Mouse (Mus musculus) megakaryocyte progenitor cell, adult 5-6 weeks (primary cell): ENCODE data around the gene Nudt3. TPM values are rescaled to one million over a fixed set of nuclear protein-coding genes. Genes with fewer than 3 reads are reported as not detected.
"Not testable (repeated sequence)": the region's sequence is repeated elsewhere in the genome, so short reads cannot be mapped to it uniquely, and the experiment has no call there.

Experiments
- ATAC-seq: replicated peaks from 2 replicates; pipeline ENCODE4 v1.8.0; 2016; ENCODE audit warnings: mild to moderate bottlenecking, moderate TSS enrichment, inconsistent platforms; ENCODE audit not compliant: poor library complexity
- total RNA-seq, 2 experiments: library from RNA; stranded (forward) in 1 of 2; stranded (reverse) in 1 of 2; fragments of 157-497, 149-512 nt in 1 of 2; fragments of 200-1000 nt in 1 of 2; gene quantifications; 2 replicates each; pipeline versions ENCODE4 v1.2.3 to v1.2.4; 2015 to 2017

The Nudt3 gene
- total RNA-seq, 2 experiments from 2014 or later: 70.9 to 171 TPM

DNA sequence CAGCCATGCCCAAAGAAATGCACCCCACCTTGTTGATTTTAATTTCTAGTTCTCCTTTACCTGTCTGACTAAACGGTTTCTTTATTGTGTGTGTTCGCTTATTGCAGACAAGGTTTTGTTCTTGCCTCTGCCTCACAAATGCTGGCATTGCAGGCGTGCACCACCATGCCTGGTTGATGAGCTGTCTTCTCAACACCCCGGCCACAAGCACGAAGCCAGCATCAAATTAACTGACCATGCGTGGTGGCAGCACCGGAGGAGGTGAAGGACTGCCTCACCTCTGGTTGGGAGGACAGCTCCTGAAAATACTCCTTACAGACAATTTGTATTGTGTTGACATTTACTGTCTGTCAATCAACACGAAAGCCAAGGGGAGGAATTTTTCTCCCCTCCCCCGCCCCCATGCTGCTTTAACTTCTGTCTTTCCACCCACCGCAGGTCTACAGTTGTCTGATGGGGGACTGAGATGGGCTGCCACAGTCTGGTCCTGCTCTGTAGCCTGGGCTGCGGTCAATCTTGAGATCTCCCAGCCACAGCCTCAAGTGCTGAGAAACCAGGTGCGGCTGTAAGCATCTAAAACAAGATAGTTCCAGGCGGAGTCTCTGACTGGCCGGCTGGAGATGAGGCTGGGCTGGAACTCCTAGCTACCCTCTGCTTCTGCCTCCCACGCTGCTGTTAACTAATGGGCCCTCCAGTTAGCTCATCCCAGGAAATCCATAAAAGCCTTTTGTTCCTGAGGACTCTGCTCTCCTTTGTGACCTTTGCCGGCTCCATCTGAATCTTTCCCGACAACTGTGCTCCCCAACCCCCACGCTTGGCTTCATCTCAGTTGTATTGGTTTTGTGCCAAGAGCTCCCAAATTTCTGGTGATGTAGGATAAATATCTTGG lies 13.1 kb upstream of the Nudt3 start, which contains the start of gene Rps10:
Gene Rps10 (minus strand): TSS at position 538 of the 889 bp plus-strand sequence.
- no peak for ATAC-seq

DNA sequence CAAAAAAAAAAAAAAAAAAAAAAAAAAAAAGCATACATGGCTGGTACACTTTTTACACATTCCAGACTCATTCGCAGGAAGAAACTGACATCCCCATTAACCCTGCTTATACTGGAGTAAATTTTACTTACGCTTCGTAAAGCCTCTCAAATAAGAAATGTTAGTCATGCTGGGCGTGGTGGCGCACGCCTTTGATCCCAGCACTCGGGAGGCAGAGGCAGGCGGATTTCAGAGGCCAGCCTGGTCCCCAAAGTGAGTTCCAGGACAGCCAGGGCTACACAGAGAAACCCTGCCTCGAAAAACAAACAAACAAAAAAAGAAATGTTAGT lies 12.2 kb upstream of the Nudt3 start:
- not testable (repeated sequence) for ATAC-seq

DNA sequence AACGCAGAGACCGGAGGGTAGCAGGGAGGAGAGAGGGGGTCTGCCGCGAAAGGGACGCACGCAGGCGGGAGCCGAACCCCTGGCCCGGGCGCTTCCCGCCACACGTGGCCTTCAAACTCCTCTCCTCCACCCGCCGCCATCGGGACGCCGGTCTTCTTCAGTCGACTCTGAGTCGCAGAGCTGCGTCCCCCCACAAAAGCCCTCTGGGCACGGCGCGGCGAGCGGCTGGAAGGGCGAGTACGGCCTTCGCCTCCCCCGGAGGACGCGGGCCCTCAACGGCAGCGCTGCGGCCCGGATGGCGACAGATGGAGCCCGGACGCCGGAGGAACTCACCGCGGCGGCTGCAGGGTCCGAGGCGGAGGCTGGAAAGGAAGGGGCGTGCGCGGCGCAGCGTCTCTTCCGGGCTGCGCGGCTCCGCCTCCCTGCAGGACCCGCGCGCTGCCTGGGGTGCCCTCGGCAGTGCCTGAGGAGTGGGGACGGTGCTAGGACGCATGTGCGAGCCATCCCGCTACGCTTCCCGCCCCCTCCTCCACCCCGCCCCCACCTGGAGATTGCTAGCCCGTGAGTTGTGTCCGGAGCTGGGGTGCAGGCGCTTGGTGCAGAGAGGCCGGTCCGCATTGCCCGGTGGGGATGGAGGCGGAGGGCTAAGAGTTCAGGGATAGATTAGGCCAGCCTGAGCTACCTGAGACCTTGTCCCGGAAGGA lies 11.7 kb upstream of the Nudt3 start, which contains the start of gene RPS10-NUDT3:
Gene RPS10-NUDT3 (minus strand): TSS at position 352 of the 704 bp plus-strand sequence.
- ATAC-seq: peak; percentile 93

DNA sequence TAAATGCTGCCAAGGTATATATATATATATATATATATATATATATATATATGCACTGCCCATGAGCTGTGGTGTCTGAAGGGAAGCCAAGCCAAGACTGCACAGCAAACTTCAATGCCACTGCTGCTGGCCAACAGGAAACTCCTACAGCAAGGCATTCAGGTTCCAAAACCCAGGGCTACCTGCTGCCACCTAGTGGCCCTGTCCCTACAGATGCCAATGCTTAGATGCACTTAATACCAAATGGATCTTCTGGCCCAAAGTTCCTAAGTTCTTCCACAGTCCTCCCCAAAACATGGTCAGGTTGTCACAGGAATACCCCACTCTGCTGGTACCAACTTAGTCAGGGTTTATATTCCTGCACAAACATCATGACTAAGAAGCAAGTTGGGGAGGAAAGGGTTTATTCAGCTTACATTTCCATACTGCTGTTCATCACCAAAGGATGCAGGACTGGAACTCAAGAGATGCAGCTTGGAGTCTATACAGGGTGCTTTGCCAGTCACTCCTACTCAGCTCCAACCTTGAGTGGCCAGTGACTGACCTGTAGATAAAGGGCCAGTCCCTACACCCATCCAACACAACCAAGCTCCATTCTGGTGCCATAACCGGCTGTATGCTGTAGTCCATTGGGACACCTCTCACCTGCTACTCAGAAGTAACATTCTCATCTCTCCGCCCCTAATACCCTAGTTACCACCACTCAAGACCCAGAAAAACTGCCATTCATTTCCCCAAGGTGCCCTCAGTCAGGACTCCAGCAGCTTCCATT lies 6.1 kb upstream of the Nudt3 start:
- peak; percentile 81 for ATAC-seq

- ATAC-seq: no peak
These were observed 5.1 kb upstream of the Nudt3 start for GRCm38 (mm10) chr17:27628376-27628775.

- 0 out of 2 replicates have a peak, but pooled peaks have one; percentile 30 for ATAC-seq
These were observed 4.2 kb upstream of the Nudt3 start for GRCm38 (mm10) chr17:27627451-27627850.

DNA sequence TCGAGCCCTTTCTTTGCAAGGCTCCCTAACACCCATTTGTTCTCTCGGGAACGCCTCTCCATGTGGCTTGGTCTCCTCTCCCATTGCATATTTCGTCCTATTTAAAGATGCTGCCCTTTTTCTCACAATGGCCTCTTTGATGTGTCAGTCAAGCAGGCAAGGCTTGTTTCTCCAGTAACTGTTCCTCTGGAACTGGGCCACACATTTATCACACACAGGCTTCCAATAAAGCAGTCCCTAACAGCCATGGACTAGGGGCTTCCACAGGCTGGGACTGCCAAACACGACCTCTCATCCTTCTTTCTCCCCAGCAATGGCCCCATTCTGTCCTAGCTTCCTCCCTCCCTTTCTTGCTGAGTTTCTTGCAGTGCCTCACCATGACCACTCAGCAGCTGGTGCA lies 3.4 kb upstream of the Nudt3 start:
- no peak for ATAC-seq

DNA sequence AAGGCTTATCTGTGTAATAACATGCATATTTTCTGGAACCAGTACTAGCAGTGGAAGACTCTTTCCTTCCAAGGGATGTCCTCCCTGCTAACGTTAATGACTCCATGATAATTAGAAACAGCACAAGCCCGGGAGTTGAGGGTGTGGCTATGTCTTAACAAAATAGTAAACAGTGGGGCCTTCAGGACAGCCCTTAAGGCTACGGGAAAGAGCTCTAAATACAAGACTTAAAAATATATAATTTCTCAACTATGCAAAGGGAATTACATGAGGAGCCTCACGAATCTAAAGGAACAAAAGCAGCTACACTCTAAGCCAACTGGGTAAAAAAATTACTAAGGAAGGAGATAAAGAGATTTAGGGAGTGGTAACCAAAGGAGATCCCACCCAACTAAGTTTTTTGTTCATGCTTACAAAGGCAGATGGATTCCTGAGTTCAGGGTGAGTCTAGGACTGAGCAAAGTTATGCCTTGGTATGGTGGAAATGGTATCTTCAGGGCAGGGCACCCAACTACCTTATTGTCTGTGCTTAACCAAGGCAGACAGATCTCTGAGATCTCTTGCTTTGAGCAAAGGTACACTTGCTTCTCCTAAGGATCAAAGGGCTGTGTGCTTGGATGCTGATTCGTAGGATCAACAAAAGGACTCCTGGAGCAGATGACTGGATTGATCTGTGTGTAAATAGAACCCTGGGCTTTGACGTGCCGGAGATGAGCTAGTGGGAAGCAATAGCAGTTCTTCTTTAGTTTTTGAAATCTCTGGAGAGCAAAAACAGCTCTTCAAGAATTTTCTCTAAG lies 2.4 kb upstream of the Nudt3 start:
- no peak for ATAC-seq

- ATAC-seq: peak; percentile 44
These were observed 510 bp downstream of the Nudt3 start for GRCm38 (mm10) chr17:27622611-27623359.

- peak; percentile 56 for ATAC-seq
These were observed 1.4 kb downstream of the Nudt3 start for GRCm38 (mm10) chr17:27621705-27622531.

GRCm38 (mm10) chr17:27621161-27621560 lies 2.1 kb downstream of the Nudt3 start:
- ATAC-seq: no peak

DNA sequence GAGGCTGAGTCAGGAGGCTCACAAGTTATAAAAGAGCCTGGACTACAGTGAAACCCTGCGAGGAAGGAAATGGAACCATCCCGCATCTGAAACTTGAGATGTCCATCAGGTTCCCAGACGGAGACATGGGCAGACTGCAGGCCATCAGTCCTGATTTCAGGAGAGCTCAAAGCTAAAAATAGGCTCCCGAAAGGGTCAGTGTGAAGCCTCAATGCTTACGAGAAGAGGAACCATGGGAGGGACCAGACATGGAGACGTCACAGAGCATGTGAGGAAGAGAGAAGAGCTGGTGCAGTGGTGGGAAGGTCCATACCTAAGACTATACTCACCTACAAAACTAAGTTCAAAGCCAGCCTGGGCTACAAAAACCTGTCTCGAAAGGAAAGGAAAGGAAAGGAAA lies 7.9 kb downstream of the Nudt3 start:
- no peak for ATAC-seq

DNA sequence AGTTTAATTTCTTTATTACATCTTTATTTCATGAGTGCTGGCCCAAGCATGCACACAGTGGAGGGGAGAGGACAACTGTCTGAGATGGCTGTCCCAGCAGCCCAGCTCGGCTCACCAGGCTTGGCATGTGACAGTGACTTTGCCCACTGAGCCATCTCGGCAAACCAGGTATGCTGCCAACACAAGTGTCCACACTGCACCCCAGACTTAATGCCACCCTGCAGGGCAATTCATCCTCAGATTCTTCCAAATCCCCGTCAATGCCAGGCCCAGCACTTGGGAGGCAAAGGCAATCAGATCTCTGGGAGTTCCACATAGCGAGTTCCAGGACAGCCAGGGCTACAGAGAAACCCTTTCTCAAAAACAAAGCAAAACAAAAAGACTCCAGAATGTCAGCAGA lies 10.3 kb downstream of the Nudt3 start:
- ATAC-seq: no peak

DNA sequence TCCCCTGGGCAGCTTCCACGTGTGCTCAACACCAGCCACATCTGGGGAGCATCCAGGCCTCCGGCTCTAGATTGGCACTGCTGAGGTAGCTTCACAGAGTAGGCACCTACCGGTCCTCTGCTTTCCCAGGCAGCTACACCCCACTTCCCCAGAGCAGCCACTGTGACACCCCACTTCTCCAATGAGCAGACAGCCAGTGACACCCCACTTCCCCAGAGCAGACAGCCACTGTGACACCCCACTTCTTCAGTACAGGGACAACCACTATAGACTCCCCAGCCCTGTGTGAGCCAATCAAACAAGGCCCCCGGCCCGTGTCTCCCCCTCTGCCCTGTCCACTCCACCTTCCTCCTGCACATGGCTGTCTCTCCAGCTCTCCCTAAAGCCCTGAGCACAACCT lies 11.3 kb downstream of the Nudt3 start:
- ATAC-seq: peak; percentile 20; the same call in 1 of the 2 replicates

DNA sequence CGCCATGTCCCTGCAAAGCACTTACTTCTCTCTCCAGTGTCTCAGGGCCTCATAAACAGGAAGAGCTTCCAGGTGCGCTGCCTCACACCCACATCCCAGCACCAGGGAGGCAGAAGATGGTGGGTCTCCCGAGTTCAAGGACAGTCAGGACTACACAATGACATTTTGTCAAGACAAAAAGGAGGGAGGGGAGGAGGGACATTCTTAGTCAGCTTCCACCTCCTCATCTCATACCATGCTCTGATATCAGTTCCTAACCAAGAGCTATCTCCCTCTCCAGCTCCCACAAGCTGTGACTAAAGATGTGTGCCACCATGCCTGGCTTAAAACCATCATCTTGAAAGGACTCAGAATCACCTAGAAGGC lies 11.8 kb downstream of the Nudt3 start:
- peak; percentile 58 for ATAC-seq

- ATAC-seq: peak; percentile 68
These were observed 12.4 kb downstream of the Nudt3 start for GRCm38 (mm10) chr17:27610679-27611518.

DNA sequence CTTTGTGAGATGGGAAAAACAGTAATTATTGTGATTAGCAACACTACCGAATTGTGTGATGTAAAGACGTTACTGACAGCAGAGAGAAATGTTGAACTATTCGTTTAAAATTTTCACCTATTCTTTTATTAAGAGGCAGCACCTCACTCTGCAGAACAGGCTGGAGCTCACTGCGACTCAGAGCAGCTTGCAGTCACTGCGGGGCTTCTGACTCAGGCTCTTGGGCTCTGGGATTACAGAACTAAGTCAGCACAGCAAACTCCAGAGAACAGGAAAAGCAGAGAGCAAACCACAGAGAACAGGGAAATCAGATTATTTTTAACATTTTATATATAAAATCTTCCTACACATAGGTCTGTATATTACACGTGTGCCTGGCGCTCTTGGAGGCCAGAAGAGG lies 13.7 kb downstream of the Nudt3 start:
- ATAC-seq: no peak
